Mouse (Mus musculus) CH12.LX (cell line): ENCODE results near the gene Pnpla3. TPM values are rescaled to one million over a fixed set of nuclear protein-coding genes. Genes with fewer than 3 reads are reported as not detected.

Experiments
- DNase-seq: peaks from one replicate; pipeline ENCODE4 v3.0.0-alpha.2; 2013; ENCODE audit errors: extremely low read depth
- H3K27ac ChIP-seq: 2 replicates; pipeline ENCODE4 v1.5.1; 2012; ENCODE audit warnings: low read depth, mild to moderate bottlenecking, control low read depth, moderate library complexity; ENCODE audit not compliant: insufficient read depth
- H3K27me3 ChIP-seq: replicated peaks from 2 replicates; pipeline ENCODE3; 2012; ENCODE audit warnings: inconsistent platforms
- H3K36me3 ChIP-seq, 2 experiments: replicated peaks in 1 of 2; 2 replicates each; pipeline versions ENCODE3 to v1.6.1; 2012; ENCODE audit warnings: inconsistent platforms in 1 of 2, low read length in 1 of 2, mild to moderate bottlenecking in 1 of 2, mixed read lengths in 1 of 2, moderate library complexity in 1 of 2; ENCODE audit not compliant: control insufficient read depth in 1 of 2, insufficient read depth in 1 of 2
- H3K4me1 ChIP-seq, 2 experiments: 2 replicates each; pipeline ENCODE4 v1.6.1; 2012; ENCODE audit warnings: inconsistent platforms in 1 of 2, moderate library complexity in 1 of 2; ENCODE audit not compliant: insufficient read depth in 2 of 2, control insufficient read depth in 1 of 2
- H3K4me2 ChIP-seq: 2 replicates; pipeline ENCODE4 v1.6.1; 2012; ENCODE audit warnings: low read depth, mild to moderate bottlenecking, control low read depth; ENCODE audit not compliant: poor library complexity, insufficient read depth, severe bottlenecking
- H3K4me3 ChIP-seq, 3 experiments: fragments of 150-350 bp in 1 of 3; sonication (generic) in 1 of 3; replicated peaks in 1 of 3; 2 replicates each; pipeline versions ENCODE3 to v1.5.1; 2011 to 2012; ENCODE audit warnings: low read depth in 2 of 3, low read length in 2 of 3, mild to moderate bottlenecking in 2 of 3, moderate library complexity in 2 of 3, control low read depth in 1 of 3, improper control_type of control experiment in 1 of 3, inconsistent platforms in 1 of 3, mixed read lengths in 1 of 3; ENCODE audit not compliant: poor library complexity in 1 of 3
- H3K79me2 ChIP-seq: replicated peaks from 2 replicates; pipeline ENCODE4 v1.6.1; 2012; ENCODE audit warnings: mild to moderate bottlenecking, moderate library complexity; ENCODE audit not compliant: control insufficient read depth, poor library complexity, insufficient read depth, severe bottlenecking; ENCODE audit errors: extremely low read depth
- H3K9ac ChIP-seq: 2 replicates; pipeline ENCODE4 v1.6.1; 2012; ENCODE audit warnings: low read depth, mild to moderate bottlenecking, control low read depth, moderate library complexity; ENCODE audit not compliant: insufficient read depth
- H3K9me3 ChIP-seq: replicated peaks from 2 replicates; pipeline ENCODE3; 2012; ENCODE audit warnings: low read length, inconsistent platforms, mixed read lengths
- CHD1 ChIP-seq: IDR thresholded peaks from 2 replicates; pipeline ENCODE4 v1.6.1; 2012; ENCODE audit warnings: low read depth, low read length, improper control_type of control experiment, inconsistent platforms
- CTCF ChIP-seq, 2 experiments: IDR thresholded peaks in 1 of 2; conservative IDR thresholded peaks in 1 of 2; 2 replicates each; pipeline ENCODE4 v1.5.1; 2011 to 2012; ENCODE audit warnings: low read depth in 2 of 2, low read length in 2 of 2, improper control_type of control experiment in 1 of 2, inconsistent platforms in 1 of 2, mild to moderate bottlenecking in 1 of 2, moderate library complexity in 1 of 2
- ELF1 ChIP-seq: IDR thresholded peaks from 2 replicates; pipeline ENCODE4 v1.6.1; 2014; ENCODE audit warnings: low read depth, mild to moderate bottlenecking, inconsistent platforms, low read length, improper control_type of control experiment
- EP300 ChIP-seq: IDR thresholded peaks from 2 replicates; pipeline ENCODE4 v1.6.1; 2011; ENCODE audit warnings: low read length, improper control_type of control experiment
- ETS1 ChIP-seq: conservative IDR thresholded peaks from 2 replicates; pipeline ENCODE4 v1.6.1; 2012; ENCODE audit warnings: low read depth, mild to moderate bottlenecking, inconsistent platforms, low read length, improper control_type of control experiment, moderate library complexity
- IRF4 ChIP-seq: IDR thresholded peaks from 2 replicates; pipeline ENCODE4 v1.6.1; 2014; ENCODE audit warnings: low read depth, mild to moderate bottlenecking, inconsistent platforms, low read length, improper control_type of control experiment
- JUN ChIP-seq: IDR thresholded peaks from 2 replicates; pipeline ENCODE4 v1.6.1; 2011; ENCODE audit warnings: low read depth, mild to moderate bottlenecking, low read length, improper control_type of control experiment, moderate library complexity; ENCODE audit not compliant: insufficient read depth
- JUND ChIP-seq: conservative IDR thresholded peaks from 2 replicates; pipeline ENCODE4 v1.6.1; 2011; ENCODE audit warnings: low read depth, low read length, improper control_type of control experiment
- KAT2A ChIP-seq: IDR thresholded peaks from 2 replicates; pipeline ENCODE4 v1.6.1; 2012; ENCODE audit warnings: low read length, improper control_type of control experiment, inconsistent platforms; ENCODE audit not compliant: insufficient replicate concordance
- MAZ ChIP-seq: IDR thresholded peaks from 2 replicates; pipeline ENCODE4 v1.6.1; 2012; ENCODE audit warnings: low read depth, mild to moderate bottlenecking, inconsistent platforms, low read length, improper control_type of control experiment, moderate library complexity
- MEF2A ChIP-seq: IDR thresholded peaks from 2 replicates; pipeline ENCODE4 v1.6.1; 2014; ENCODE audit warnings: low read depth, mild to moderate bottlenecking, inconsistent platforms, low read length, improper control_type of control experiment, borderline replicate concordance
- MXI1 ChIP-seq: IDR thresholded peaks from 2 replicates; pipeline ENCODE4 v1.6.1; 2011; ENCODE audit warnings: mild to moderate bottlenecking, low read depth, low read length, improper control_type of control experiment
- MYC ChIP-seq: IDR thresholded peaks from 2 replicates; pipeline ENCODE4 v1.6.1; 2011; ENCODE audit warnings: low read depth, mild to moderate bottlenecking, improper control_type of control experiment, low read length
- NELFE ChIP-seq: IDR thresholded peaks from 2 replicates; pipeline ENCODE4 v1.6.1; 2011; ENCODE audit warnings: low read depth, low read length, improper control_type of control experiment
- PAX5 ChIP-seq: IDR thresholded peaks from 2 replicates; pipeline ENCODE4 v1.6.1; 2012; ENCODE audit warnings: low read length, inconsistent platforms, mixed read lengths
- POLR2A ChIP-seq: IDR thresholded peaks from 2 replicates; pipeline ENCODE4 v1.6.1; 2011; ENCODE audit warnings: low read depth, mild to moderate bottlenecking, improper control_type of control experiment, low read length
- SMC3 ChIP-seq: IDR thresholded peaks from 2 replicates; pipeline ENCODE4 v1.6.1; 2011; ENCODE audit warnings: low read depth, low read length, improper control_type of control experiment
- UBTF ChIP-seq: IDR thresholded peaks from 2 replicates; pipeline ENCODE4 v1.6.1; 2012; ENCODE audit warnings: low read depth, mild to moderate bottlenecking, inconsistent platforms, low read length, improper control_type of control experiment, moderate library complexity
- USF2 ChIP-seq: conservative IDR thresholded peaks from 2 replicates; pipeline ENCODE4 v1.6.1; 2011; ENCODE audit warnings: low read depth, low read length, improper control_type of control experiment
- ZC3H11A ChIP-seq: IDR thresholded peaks from 2 replicates; pipeline ENCODE4 v1.6.1; 2012; ENCODE audit warnings: low read depth, mild to moderate bottlenecking, inconsistent platforms, low read length, improper control_type of control experiment
- ZMIZ1 ChIP-seq: IDR thresholded peaks from 2 replicates; pipeline ENCODE4 v1.6.1; 2012; ENCODE audit warnings: low read depth, mild to moderate bottlenecking, inconsistent platforms, low read length, improper control_type of control experiment
- ZNF384 ChIP-seq: IDR thresholded peaks from 2 replicates; pipeline ENCODE4 v1.6.1; 2012; ENCODE audit warnings: low read depth, low read length, improper control_type of control experiment, inconsistent platforms
- dilution Hi-C: fragments of 300-500 bp; cut with MboI; formaldehyde crosslinking; loops from 2 replicates; pipeline ENCODE4 v1.14.3; 2020; ENCODE audit warnings: low sequenced_read_pairs; ENCODE audit not compliant: extremely low pct_unique_long_range_greater_than_20kb, extremely low pct_ligation_motif_present
- in situ Hi-C: fragments of 300-500 bp; cut with MboI; formaldehyde crosslinking; loops from 3 replicates; pipeline ENCODE4 v1.14.3; 2019; ENCODE audit warnings: low sequenced_read_pairs, low pct_ligation_motif_present, low pct_unique_long_range_greater_than_20kb, mixed read lengths
- polyA plus RNA-seq: library from polyadenylated mRNA; unstranded; fragments of >175 nt; gene quantifications from 2 replicates; pipeline ENCODE4 v1.2.1, GENCODE M21; 2012; ENCODE audit warnings: low read depth; ENCODE audit not compliant: insufficient read length
- total RNA-seq, 2 experiments: library from RNA; depleted of rRNA; stranded (reverse); fragments of 300-350 nt in 1 of 2; fragments of >200 nt in 1 of 2; gene quantifications; 2 replicates each; pipeline ENCODE4 v1.2.3; 2012 to 2014

The Pnpla3 gene
- total and polyA plus RNA-seq, 3 experiments, result 0.41 to 3.2 (median 2.2) TPM

- no peak within 1 kb of the TSS for H3K4me3 ChIP-seq
- H3K9me3 ChIP-seq, result no peaks in the 10 kb centered on the region
- peaks cover 2 to 31% of the 10 kb centered on the region in 2 experiments; a peak in 2 of 4 replicates for H3K4me1 ChIP-seq
- no peaks in the 10 kb centered on the region for H3K79me2 ChIP-seq
- no peak for DNase-seq
- H3K9ac ChIP-seq, result no peak within 1 kb of the TSS
- H3K4me2 ChIP-seq, result no peak within 1 kb of the TSS
- in situ Hi-C loops, result loop anchor here (25.0 kb wide), 1 partner anchor 489 kb away; no protein-coding TSS in a partner anchor
- H3K36me3 ChIP-seq, result no peaks in the 10 kb centered on the region
- H3K27ac ChIP-seq, result no peak within 1 kb of the TSS
- dilution Hi-C loops, result no loop called here
- H3K27me3 ChIP-seq, result peaks cover 57% of the 10 kb centered on the region
- no peak for TF ChIP-seq ELF1
- TF ChIP-seq ETS1, result no peak
- no peak for TF ChIP-seq ZMIZ1
- TF ChIP-seq JUND, result no peak
Measured at GRCm38 (mm10) chr15:84123075-84123474, 44.6 kb upstream of the Pnpla3 start, which contains the start of gene Pnpla5. Gene Pnpla5, minus strand, starts transcription at chr15:84123175.

- TF ChIP-seq CHD1, result no peak
- TF ChIP-seq CTCF (conservative IDR thresholded peaks at IDR 0.05 in 1 of 2, IDR thresholded peaks at IDR 0.05 in 1 of 2; ENCODE audit: low read depth in 2 of 2, low read length in 2 of 2), result peak in 1 of 2 experiments; percentile 27; a peak in 1 of 4 replicates
- H3K4me2 ChIP-seq, result no peak overlapping the region
- in situ Hi-C loops (loop anchor here (25.0 kb wide), 1 partner anchor 488 kb away; no protein-coding TSS in a partner anchor), dilution Hi-C loops (no loop called here)
- H3K9me3 ChIP-seq, result no peaks in the 10 kb centered on the region
- H3K4me1 ChIP-seq, result peaks cover 2 to 32% of the 10 kb centered on the region in 2 experiments; a peak in 2 of 4 replicates
- no peaks in the 10 kb centered on the region for H3K79me2 ChIP-seq
- H3K27ac ChIP-seq, result no peak overlapping the region
- H3K9ac ChIP-seq, result no peak overlapping the region
- H3K27me3 ChIP-seq, result peaks cover 55% of the 10 kb centered on the region
- no peaks in the 10 kb centered on the region for H3K36me3 ChIP-seq
- H3K4me3 ChIP-seq, result no peak overlapping the region
- DNase-seq, result no peak
Measured at GRCm38 (mm10) chr15:84124086-84124485, 43.6 kb upstream of the Pnpla3 start.

- Histone ChIP-seq H3K4me3 (no peak overlapping the region), H3K4me1 (peaks cover 2 to 32% of the 10 kb centered on the region in 2 experiments; a peak in 2 of 4 replicates), H3K4me2 (no peak overlapping the region), H3K27me3 (peaks cover 51% of the 10 kb centered on the region)
- in situ Hi-C loops, result no loop called here
- TF ChIP-seq EP300 (no peak), USF2 (no peak), ZC3H11A (no peak), JUN (no peak), IRF4 (no peak), POLR2A (no peak), JUND (no peak), MYC (no peak), PAX5 (no peak), MAZ (no peak), UBTF (no peak), NELFE (no peak), ETS1 (no peak), ZNF384 (no peak), MEF2A (no peak), KAT2A (no peak), MXI1 (no peak), SMC3 (no peak)
- TF ChIP-seq, all 38 proteins: peak for 0
- Histone ChIP-seq H3K36me3 (no peaks in the 10 kb centered on the region), H3K9me3 (no peaks in the 10 kb centered on the region), H3K9ac (no peak overlapping the region), H3K79me2 (no peaks in the 10 kb centered on the region), H3K27ac (no peak overlapping the region)
- no peak for DNase-seq
- dilution Hi-C loops, result no loop called here
Measured at GRCm38 (mm10) chr15:84126447-84126846, 41.2 kb upstream of the Pnpla3 start.
